Mouse (Mus musculus) WW6 (cell line): ENCODE measurements around the gene B430218F22Rik.
"Not testable (repeated sequence)": the region's sequence is repeated elsewhere in the genome, so short reads cannot be mapped to it uniquely, and the experiment has no call there.

Source experiments
- DNase-seq: peaks from one replicate; pipeline ENCODE4 v3.0.0-alpha.2; 2013; ENCODE audit warnings: low read depth, low spot score

B430218F22Rik gene

DNA sequence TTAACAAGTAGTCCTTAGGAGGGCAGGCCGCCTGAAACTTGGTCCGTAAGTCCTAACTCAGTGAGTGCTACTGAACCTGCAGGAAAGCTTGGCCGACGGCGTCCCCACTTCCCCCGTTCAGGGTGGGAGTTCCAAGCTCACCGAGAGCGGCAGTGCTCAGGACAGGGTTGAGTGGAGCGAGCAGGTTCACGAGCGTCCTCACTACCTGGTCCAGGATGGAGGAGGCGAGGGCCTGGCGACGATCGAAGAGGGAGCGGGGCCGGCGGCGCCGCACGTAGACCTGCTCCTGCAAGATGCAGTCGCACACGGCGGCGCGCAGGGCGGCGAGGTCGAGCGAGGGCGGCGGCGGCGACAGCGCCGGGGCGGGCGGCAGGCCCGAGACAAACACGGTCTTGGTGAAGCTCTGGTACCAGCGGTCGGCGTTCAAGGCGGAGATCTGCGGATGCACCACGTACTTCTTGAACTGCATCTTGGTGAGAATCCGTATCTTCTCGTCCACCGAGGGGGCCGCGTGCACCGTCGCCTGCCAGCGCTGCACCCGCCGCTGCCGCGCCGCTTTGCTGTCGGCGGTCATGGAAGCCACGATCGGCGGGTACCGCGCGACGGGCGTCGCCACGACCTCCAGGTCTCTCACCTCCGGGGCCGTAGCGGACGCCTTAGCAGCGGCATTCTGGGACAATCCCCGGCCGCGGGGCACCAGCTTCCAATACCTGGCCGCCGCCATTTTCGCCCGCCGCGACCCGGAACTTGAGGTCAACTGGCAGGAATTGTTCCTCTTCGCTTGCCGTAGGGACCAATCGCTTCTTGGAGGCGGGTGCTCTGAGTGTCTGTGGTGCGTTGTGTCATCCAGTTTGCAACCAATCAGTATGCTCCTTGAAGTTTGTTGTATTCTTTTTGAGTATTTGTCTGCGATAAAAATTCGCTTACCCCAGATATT is at the start of gene B430218F22Rik, which contains the start of gene Mrps30:
Gene B430218F22Rik, plus strand, starts transcription at position 120 of the 937 bp plus-strand sequence.
Gene Mrps30, minus strand, starts transcription at position 742 of the 937 bp plus-strand sequence.
- DNase-seq, result peak; percentile 80

DNA sequence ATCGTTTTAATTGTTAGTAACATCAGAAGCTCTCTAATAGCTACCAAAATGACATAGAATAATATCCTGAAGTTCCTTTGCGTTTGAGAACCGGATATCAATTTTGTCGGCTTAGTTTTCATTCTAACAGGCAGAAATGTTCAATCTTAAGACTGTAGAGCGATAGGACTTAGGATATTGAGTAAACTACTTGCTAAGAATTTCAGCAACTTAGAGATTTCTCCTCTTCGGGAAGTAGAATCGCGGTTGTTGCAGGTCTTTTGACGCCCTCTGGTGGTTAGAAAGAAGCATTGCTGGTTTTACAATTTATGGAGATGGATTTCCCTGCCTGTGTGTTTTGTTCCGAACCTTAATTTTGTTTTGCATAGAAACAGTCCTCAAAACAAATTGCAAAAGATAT is 36.2 kb upstream of the B430218F22Rik start:
- peak; percentile 5 for DNase-seq

DNA sequence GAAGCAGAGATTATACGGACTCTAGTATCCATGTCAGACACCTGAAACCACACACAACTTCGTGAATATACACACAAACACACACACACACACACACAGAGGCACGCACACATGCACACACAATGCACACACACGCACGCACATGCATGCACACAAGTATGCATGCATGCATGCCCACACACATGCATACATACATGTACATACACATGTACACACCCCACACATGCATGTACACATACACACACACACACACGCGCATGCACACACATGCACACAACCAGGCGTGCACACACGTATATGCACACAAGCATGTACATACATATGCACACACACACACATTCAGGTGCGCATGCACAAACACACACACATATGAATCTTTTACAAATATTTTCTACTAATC is 35.6 kb upstream of the B430218F22Rik start:
- no peak for DNase-seq

DNA sequence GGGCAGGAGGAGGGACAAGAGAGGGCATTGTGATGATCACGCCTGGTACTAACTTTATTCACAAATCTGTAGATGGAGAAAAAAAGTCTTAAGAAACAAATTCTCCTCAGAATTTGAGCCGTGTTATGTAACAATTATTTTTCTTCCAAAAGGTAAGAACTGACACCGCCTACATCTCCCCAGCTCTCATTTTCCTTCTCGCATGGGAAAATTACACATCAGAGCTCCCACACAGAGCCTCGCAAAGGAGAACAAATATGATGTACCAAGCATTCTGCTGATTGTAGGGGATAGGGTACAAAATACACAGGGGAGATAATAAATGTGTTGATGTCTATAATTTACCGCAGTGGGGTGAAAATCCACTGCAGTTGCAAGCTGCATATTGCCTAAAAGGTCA is 23.1 kb upstream of the B430218F22Rik start:
- DNase-seq, result no peak

DNA sequence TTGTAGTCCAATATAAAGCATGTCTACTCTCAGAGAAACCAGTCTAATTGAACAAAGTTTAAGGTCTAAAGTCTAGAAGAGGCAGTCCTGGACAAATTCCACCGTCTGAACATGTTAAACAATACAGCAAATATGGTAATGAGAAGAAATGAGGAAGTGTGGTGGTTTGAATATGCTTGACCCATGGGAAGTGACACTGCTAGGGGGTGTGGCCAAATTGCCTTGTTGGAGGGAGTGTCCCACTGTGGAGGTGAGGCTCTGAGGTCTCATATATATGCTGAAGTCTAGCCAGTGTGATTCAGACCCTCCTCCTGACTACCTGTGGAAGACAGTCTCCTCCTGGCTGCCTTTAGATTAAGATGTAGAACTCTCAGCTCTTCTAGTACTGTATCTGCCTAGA is 20.7 kb upstream of the B430218F22Rik start:
- DNase-seq, result no peak

DNA sequence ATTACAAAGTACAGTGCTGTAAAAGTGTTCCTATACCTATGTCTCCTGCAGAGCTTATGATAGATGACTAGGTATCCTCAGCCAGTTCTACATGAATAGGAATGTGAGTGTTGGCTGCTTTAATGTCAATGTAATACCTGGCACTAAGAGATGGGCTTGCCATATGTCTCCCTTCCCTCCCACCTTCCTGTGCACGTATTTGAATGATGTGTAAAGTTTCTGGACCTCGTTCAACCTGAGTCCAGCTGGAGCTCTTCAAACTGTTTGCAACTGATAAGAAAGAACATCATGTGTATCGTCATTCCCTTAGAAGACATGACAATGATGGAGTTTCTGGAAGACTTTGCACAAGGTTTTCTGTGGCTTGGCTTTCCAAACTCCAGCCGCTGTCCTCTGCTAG is 13.6 kb upstream of the B430218F22Rik start:
- DNase-seq, result no peak

DNA sequence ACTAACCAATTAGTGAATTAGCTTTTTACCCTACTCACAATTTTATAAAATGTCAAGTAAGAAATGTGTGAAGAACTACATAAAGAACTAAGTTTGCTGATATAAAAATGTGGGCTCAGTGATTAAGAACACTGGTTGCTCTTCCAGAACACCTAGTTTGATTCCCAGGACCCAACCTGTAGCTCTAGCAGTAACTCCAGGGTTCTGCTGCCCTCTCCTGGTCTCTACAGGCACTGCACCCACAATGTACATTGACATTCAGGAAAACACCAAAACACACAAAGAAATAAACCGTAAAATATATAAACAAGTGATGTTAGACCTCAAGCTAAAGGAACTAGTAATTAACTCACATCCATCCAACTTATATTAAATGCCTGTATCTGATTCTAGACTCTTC is 7.3 kb upstream of the B430218F22Rik start:
- no peak for DNase-seq

DNA sequence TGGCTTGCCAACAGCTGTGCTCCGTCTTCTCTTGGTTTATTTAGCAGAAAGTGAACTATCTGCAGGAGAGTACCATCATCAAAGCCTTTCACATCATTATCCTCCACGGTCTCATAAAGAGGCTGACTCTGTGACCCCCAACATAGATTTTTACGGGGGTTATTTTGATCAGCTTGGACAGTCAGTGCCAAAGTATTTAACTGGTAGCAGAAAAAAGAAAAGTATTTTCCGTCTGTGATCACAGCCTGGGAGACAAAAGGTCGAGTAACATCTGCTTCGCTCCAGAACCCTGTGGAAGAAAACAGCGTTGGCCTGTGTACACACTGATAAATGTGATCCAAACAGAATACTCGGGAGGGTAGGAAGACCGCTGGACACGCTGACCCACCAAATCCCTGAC is 6.0 kb upstream of the B430218F22Rik start:
- DNase-seq, result no peak

DNA sequence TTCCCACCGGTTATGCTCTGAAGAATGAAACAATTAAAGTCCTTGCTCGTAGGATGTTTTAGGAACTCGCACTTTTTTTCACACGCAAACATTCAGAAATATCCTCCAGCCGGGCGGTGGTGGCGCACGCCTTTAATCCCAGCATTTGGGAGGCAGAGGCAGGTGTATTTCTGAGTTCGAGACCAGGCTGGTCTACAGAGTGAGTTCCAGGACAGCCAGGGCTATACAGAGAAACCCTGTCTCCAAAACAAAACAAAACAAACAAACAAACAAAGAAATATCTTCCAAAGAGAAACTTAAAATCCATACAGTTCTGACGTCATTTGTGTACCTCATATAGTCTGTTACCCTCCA is 995 bp downstream of the B430218F22Rik start:
- not testable (repeated sequence) for DNase-seq

DNA sequence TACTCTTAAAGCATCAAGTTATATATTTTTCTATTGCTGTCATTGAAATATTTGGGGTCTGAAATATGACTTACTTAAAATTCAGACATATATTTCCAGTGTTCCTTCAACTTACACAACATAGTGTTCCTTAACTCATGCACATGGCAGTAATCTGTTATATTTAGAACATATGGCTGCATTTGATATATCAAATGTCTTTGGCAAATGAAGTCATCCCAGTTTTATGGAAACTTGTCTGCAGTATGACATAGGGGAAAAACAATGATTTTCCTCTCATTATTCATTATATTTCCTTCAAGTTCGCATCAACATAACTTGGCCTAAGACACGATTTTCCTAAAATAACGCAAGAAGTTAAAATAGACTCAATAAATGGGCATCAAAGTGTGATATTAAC is 9.4 kb downstream of the B430218F22Rik start:
- DNase-seq, result no peak

DNA sequence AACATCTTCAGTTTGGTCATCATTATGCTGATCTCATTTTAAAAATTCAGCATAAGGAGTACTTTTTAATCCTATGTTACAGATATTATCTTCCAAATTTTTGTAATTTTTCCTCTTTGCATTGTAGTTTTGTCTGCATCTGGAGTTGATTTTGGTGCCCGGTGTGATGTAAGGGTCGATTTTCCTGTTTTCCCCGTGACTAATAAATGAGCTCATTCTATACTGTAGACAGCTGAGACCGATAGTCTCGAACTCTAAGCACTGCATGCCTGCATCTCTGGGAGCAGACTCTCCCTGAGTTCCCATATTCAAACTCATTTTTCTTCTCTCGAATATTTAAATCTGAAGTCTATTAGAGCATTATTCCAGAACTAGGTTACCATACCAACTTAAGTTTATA is 13.9 kb downstream of the B430218F22Rik start:
- no peak for DNase-seq

DNA sequence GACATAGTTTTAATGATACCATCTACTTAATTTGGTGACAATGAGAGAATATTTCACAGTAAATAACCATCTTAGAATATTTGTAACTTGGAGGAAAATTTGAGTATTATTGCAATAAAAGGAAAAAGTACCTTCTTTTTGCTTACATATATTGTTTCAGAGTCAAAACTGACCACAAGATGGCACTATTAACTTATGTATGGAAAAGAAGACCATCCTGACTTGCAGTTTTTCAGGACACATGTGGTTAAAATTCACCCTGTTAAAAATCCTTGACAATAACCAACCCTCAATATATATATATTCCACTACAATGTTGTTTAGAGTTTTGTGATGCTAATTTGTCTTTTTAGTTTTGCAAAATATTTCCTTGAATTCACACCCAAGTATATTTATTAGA is 17.1 kb downstream of the B430218F22Rik start:
- DNase-seq, result no peak

DNA sequence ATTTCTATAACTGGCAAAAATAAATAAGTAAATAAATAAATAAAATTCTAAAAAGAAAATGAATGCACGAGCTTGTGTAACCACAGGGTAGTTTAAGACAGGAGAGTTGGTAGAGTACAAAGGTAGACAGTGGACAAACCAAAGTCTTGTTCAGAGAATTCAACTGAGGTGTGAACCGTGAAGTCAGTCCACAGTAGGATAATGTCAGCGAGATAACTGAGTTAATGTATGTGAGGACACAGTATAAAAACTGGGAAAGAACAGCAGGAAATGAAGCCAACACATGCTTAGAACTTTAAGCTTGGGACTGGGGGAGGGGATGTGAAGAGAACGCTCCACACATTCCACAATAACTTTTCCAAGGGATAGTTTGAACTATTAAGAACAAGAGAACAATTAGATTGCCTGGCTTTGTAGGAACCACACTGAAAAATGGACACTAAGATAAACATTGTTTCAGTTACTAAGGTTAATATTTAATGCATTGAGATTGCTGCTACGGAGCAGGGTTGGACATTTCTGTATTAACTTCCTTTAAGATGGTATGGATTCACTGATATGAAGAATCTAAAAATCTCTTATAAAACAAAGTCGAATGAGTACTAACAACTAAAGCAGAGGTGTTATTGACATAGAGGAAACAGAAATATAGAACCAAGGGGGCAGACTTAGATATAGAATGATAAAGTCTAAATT is 25.0 kb downstream of the B430218F22Rik start:
- DNase-seq, result no peak

DNA sequence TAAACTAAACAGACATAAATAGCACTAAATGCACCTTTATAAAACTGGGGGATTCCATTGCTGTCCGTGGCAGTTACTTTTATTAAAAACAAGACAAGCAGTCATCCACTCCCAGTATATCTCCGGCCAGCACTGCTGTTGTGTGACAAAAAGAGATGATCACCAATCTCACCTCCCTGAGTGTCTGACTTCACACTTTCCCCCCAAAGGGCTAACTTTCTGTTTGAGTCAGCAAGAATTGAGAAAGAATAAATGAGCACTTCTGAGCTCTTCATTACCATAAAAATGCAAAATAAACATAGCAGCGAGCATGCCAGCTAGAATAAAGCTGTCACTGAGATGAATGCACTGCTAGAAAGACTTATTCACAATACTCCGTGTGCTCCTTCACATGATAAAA is 31.7 kb downstream of the B430218F22Rik start:
- no peak for DNase-seq

DNA sequence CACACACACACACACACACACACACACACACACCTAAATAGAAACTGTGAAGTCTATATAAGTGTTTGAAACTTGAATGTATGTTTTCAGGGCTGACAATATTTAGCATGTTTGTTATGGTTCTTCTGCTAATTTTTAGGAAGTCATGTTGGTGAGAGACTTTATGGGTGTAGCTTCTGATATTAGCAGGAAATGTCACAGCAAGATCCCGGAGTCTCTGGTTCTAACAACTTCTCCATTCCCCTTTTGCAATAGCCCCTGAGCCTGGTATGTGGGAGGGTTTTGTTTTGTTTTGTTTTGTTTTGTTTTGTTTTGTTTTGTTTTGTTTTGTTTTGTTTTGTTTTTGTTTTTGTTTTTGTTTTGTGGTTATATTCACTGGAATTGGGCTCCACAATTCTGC is 34.0 kb downstream of the B430218F22Rik start:
- DNase-seq, result no peak

DNA sequence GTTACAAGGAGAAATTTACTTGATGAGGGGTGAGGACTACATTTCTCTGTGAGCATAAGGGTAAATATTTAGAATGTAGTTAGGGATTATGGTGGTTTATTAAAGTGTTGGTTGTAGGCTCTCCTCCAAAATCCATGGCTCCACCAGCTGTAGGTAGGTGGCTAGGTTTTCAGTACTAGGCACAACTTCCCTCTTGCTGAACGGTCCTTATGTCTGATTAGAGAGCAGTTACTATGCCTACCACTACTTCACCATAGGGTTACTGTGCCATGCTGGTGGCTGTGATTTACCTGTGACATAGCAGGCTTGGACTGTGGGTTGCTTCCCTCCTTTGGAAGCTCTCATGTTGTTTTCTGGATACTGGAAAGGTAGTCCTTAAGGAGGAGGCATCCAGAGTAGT is 34.4 kb downstream of the B430218F22Rik start:
- DNase-seq, result no peak
